Mouse (Mus musculus) neural tube, embryonic 14.5 days (tissue): Measurements from ENCODE around the gene Hrct1. TPM values are rescaled to one million over a fixed set of nuclear protein-coding genes. Genes with fewer than 3 reads are reported as not detected.

Source experiments
- ATAC-seq: fragments of 200-750 bp; cut with Nextera tagmentation; 2 replicates; pipeline ENCODE4 v1.8.0; 2017; ENCODE audit warnings: low read depth, mild to moderate bottlenecking, moderate TSS enrichment, moderate library complexity
- H3K27ac ChIP-seq: fragments of 300-500 bp; sonication (generic); 2 replicates; pipeline ENCODE4 v1.5.1; 2014; ENCODE audit warnings: low read depth, mild to moderate bottlenecking, control low read depth, low read length, moderate library complexity, mixed read lengths
- H3K27me3 ChIP-seq: fragments of 300-500 bp; sonication (generic); 2 replicates; pipeline ENCODE4 v1.6.1; 2014; ENCODE audit warnings: low read length; ENCODE audit not compliant: control insufficient read depth, insufficient read depth
- H3K36me3 ChIP-seq: fragments of 300-500 bp; sonication (generic); 2 replicates; pipeline ENCODE4 v1.6.1; 2014; ENCODE audit warnings: low read length, mixed read lengths; ENCODE audit not compliant: control insufficient read depth, insufficient read depth
- H3K4me1 ChIP-seq: fragments of 300-500 bp; sonication (generic); 2 replicates; pipeline ENCODE4 v1.6.1; 2014; ENCODE audit warnings: low read length; ENCODE audit not compliant: control insufficient read depth, insufficient read depth
- H3K4me2 ChIP-seq: fragments of 300-500 bp; sonication (generic); 2 replicates; pipeline ENCODE4 v1.6.1; 2014; ENCODE audit warnings: mild to moderate bottlenecking, low read depth, low read length, control low read depth
- H3K4me3 ChIP-seq: fragments of 300-500 bp; sonication (generic); 2 replicates; pipeline ENCODE4 v1.5.1; 2014; ENCODE audit warnings: low read depth, low read length, control low read depth, mixed read lengths
- H3K9ac ChIP-seq: fragments of 300-500 bp; sonication (generic); replicated peaks from 2 replicates; pipeline ENCODE4 v1.6.1; 2014; ENCODE audit warnings: low read depth, mild to moderate bottlenecking, control low read depth, low read length, mixed read lengths
- H3K9me3 ChIP-seq: fragments of 300-500 bp; sonication (generic); 2 replicates; pipeline ENCODE4 v1.6.1; 2016; ENCODE audit warnings: low read length; ENCODE audit not compliant: control insufficient read depth
- WGBS: fragments of 180-500 bp; shearing (Covaris S2); extraction: QIAGEN DNeasy Blood & Tissue Kit; methylation state at CpG from one replicate; pipeline ENCODE4 v1.1.7; 2014; 5-methylcytosine and 5-hydroxymethylcytosine counted together
- polyA plus RNA-seq: library from polyadenylated mRNA; unstranded; fragments of >200 nt; fragmentation: Nextera tagmentation; extraction: Ambion mirVana; gene quantifications from 2 replicates; pipeline ENCODE4 v1.2.1, GENCODE M21; 2014

Hrct1 gene
- polyA plus RNA-seq, 1 experiment from 2014 or later, result 0.19 TPM

- ATAC-seq, result no peak
- WGBS, result 88% methylated on average over 5 of the region's 5 CpGs
- H3K9ac ChIP-seq, result no peak overlapping the region
These were observed 6.2 kb downstream of the Hrct1 start for GRCm38 (mm10) chr4:43733186-43733585.

GRCm38 (mm10) chr4:43737144-43737543, 10.2 kb downstream of the Hrct1 start:
- H3K36me3 ChIP-seq, result no peaks in the 10 kb centered on the region
- H3K4me3 ChIP-seq, result no peak overlapping the region
- H3K27me3 ChIP-seq, result no peaks in the 10 kb centered on the region
- no peaks in the 10 kb centered on the region for H3K4me1 ChIP-seq
- no peak overlapping the region for H3K9ac ChIP-seq
- no peak for ATAC-seq
- H3K9me3 ChIP-seq, result no peaks in the 10 kb centered on the region
- 63% methylated on average over 6 of the region's 6 CpGs for WGBS
- H3K27ac ChIP-seq, result no peak overlapping the region
- no peak overlapping the region for H3K4me2 ChIP-seq

More at GRCm38 (mm10) chr4:43733186-43733585, 6.2 kb downstream of the Hrct1 start:
- H3K36me3 ChIP-seq, result no peaks in the 10 kb centered on the region
- H3K4me2 ChIP-seq, result no peak overlapping the region
- no peaks in the 10 kb centered on the region for H3K4me1 ChIP-seq
- H3K27me3 ChIP-seq, result no peaks in the 10 kb centered on the region
- H3K27ac ChIP-seq, result no peak overlapping the region
- H3K9me3 ChIP-seq, result no peaks in the 10 kb centered on the region
- H3K4me3 ChIP-seq, result no peak overlapping the region

- Histone ChIP-seq H3K27ac (no peak overlapping the region), H3K4me3 (no peak overlapping the region), H3K4me2 (no peak overlapping the region), H3K36me3 (no peaks in the 10 kb centered on the region), H3K9ac (no peak overlapping the region), H3K27me3 (no peaks in the 10 kb centered on the region), H3K9me3 (no peaks in the 10 kb centered on the region), H3K4me1 (no peaks in the 10 kb centered on the region)
- 79% methylated on average over 8 of the region's 8 CpGs for WGBS
- ATAC-seq, result no peak
These were observed 12.1 kb downstream of the Hrct1 start for GRCm38 (mm10) chr4:43738989-43739674.

- ATAC-seq, result no peak
- no peaks in the 10 kb centered on the region for H3K27me3 ChIP-seq
- H3K36me3 ChIP-seq, result no peaks in the 10 kb centered on the region
- no peak overlapping the region for H3K4me2 ChIP-seq
- no peaks in the 10 kb centered on the region for H3K4me1 ChIP-seq
- H3K9ac ChIP-seq, result no peak overlapping the region
- no peaks in the 10 kb centered on the region for H3K9me3 ChIP-seq
- H3K27ac ChIP-seq, result no peak overlapping the region
- 67% methylated on average over 5 of the region's 5 CpGs for WGBS
- H3K4me3 ChIP-seq, result no peak overlapping the region
These were observed 14.5 kb downstream of the Hrct1 start for GRCm38 (mm10) chr4:43741526-43741925.

- no peaks in the 10 kb centered on the region for H3K9me3 ChIP-seq
- WGBS, result 26% methylated on average over 4 of the region's 4 CpGs
- ATAC-seq, result no peak
These were observed 15.6 kb downstream of the Hrct1 start for GRCm38 (mm10) chr4:43742637-43743036.

GRCm38 (mm10) chr4:43743099-43743498, 16.1 kb downstream of the Hrct1 start:
- WGBS, result 58% methylated on average over 1 of the region's 1 CpGs
- no peak for ATAC-seq
- H3K27me3 ChIP-seq, result no peaks in the 10 kb centered on the region
- no peak overlapping the region for H3K27ac ChIP-seq
- no peak overlapping the region for H3K4me3 ChIP-seq
- no peak overlapping the region for H3K4me2 ChIP-seq
- no peaks in the 10 kb centered on the region for H3K36me3 ChIP-seq
- H3K9ac ChIP-seq, result no peak overlapping the region
- H3K9me3 ChIP-seq, result no peaks in the 10 kb centered on the region
- H3K4me1 ChIP-seq, result no peaks in the 10 kb centered on the region

More at GRCm38 (mm10) chr4:43742637-43743036, 15.6 kb downstream of the Hrct1 start:
- H3K36me3 ChIP-seq, result no peaks in the 10 kb centered on the region
- H3K4me1 ChIP-seq, result no peaks in the 10 kb centered on the region
- no peak overlapping the region for H3K4me3 ChIP-seq
- no peak overlapping the region for H3K27ac ChIP-seq
- H3K27me3 ChIP-seq, result no peaks in the 10 kb centered on the region
- no peak overlapping the region for H3K4me2 ChIP-seq
- no peak overlapping the region for H3K9ac ChIP-seq

- ATAC-seq, result no peak
- no peak overlapping the region for H3K9ac ChIP-seq
- 21% methylated on average over 6 of the region's 6 CpGs for WGBS
- H3K27ac ChIP-seq, result no peak overlapping the region
- no peaks in the 10 kb centered on the region for H3K36me3 ChIP-seq
- no peaks in the 10 kb centered on the region for H3K9me3 ChIP-seq
- no peak overlapping the region for H3K4me2 ChIP-seq
- no peaks in the 10 kb centered on the region for H3K27me3 ChIP-seq
- H3K4me3 ChIP-seq, result no peak overlapping the region
- no peaks in the 10 kb centered on the region for H3K4me1 ChIP-seq
These were observed 18.2 kb downstream of the Hrct1 start for GRCm38 (mm10) chr4:43745187-43745586.

GRCm38 (mm10) chr4:43757213-43757612, 30.2 kb downstream of the Hrct1 start:
- H3K9ac ChIP-seq, result no peak overlapping the region
- no peak overlapping the region for H3K4me3 ChIP-seq
- 84% methylated on average over 6 of the region's 6 CpGs for WGBS
- no peak overlapping the region for H3K4me2 ChIP-seq
- H3K36me3 ChIP-seq, result no peaks in the 10 kb centered on the region
- ATAC-seq, result no peak
- no peaks in the 10 kb centered on the region for H3K9me3 ChIP-seq
- no peaks in the 10 kb centered on the region for H3K4me1 ChIP-seq
- H3K27ac ChIP-seq, result no peak overlapping the region
- H3K27me3 ChIP-seq, result no peaks in the 10 kb centered on the region

- no peaks in the 10 kb centered on the region for H3K36me3 ChIP-seq
- H3K4me2 ChIP-seq, result no peak overlapping the region
- no peak overlapping the region for H3K9ac ChIP-seq
- H3K4me3 ChIP-seq, result no peak overlapping the region
- H3K4me1 ChIP-seq, result no peaks in the 10 kb centered on the region
- ATAC-seq, result no peak
- 79% methylated on average over 21 of the region's 21 CpGs for WGBS
- H3K9me3 ChIP-seq, result no peaks in the 10 kb centered on the region
- H3K27me3 ChIP-seq, result no peaks in the 10 kb centered on the region
- H3K27ac ChIP-seq, result no peak overlapping the region
These were observed 32.8 kb downstream of the Hrct1 start for GRCm38 (mm10) chr4:43759571-43760418.
